Mouse (Mus musculus) layer of hippocampus, adult 2 months (tissue): ENCODE data around the gene Bmt2. TPM values are rescaled to one million over a fixed set of nuclear protein-coding genes. Genes with fewer than 3 reads are reported as not detected.

ENCODE experiments used
- DNase-seq, 2 experiments: peaks; one replicate each; pipeline ENCODE4 v3.0.0; 2022; ENCODE audit warnings: low spot score in 2 of 2
- H3K27ac ChIP-seq: fragments of 200-600 bp; 2 replicates; pipeline ENCODE4 v1.8.1; 2022
- H3K4me3 ChIP-seq: fragments of 200-600 bp; 2 replicates; pipeline ENCODE4 v1.8.1; 2022; ENCODE audit warnings: mild to moderate bottlenecking
- CTCF ChIP-seq: fragments of 200-600 bp; conservative IDR thresholded peaks from 2 replicates; pipeline ENCODE4 v1.8.1; 2022; ENCODE audit warnings: antibody characterized with exemption, mild to moderate bottlenecking, moderate library complexity
- long read RNA-seq, 2 experiments: library from polyadenylated mRNA; stranded (forward); transcript quantifications; one replicate each; pipeline ENCODE4 v2.0.0; 2021; ENCODE audit warnings: borderline mapping rate in 2 of 2
- total RNA-seq, 2 experiments: library from RNA; stranded (reverse); gene quantifications; 2 replicates each; pipeline ENCODE4 v1.2.3; 2021

Gene Bmt2
- total RNA-seq: 10 to 100 TPM; 21.5 to 22.4 TPM
- long read RNA-seq, experiment 1, full-length matches to known transcripts: 13 of 16 reads
- long read RNA-seq, experiment 1, partial matches to known transcripts: 1 of 16 reads
- long read RNA-seq, experiment 1, other reads (novel, unspliced or antisense): 2 of 16 reads
- long read RNA-seq, experiment 2, full-length matches to known transcripts: 19 of 22 reads
- long read RNA-seq, experiment 2, partial matches to known transcripts: 1 of 22 reads
- long read RNA-seq, experiment 2, other reads (novel, unspliced or antisense): 2 of 22 reads

- no peak for TF ChIP-seq CTCF
Measured at GRCm38 (mm10) chr6:13677818-13678282, at the start of gene Bmt2. Gene Bmt2 (minus strand): TSS chr6:13677966.

GRCm38 (mm10) chr6:13722166-13722565, 44.4 kb upstream of the Bmt2 start:
- no peak for DNase-seq
- Histone ChIP-seq H3K4me3 (no peak overlapping the region), H3K27ac (no peak overlapping the region)
- no peak for TF ChIP-seq CTCF

More at GRCm38 (mm10) chr6:13677818-13678282, at the start of gene Bmt2:
- peak within 1 kb of the TSS; percentile 98 for H3K4me3 ChIP-seq
- peak within 1 kb of the TSS; percentile 93 for H3K27ac ChIP-seq
- peak; percentile 99 for DNase-seq

- no peak for TF ChIP-seq CTCF
- H3K4me3 ChIP-seq: no peak overlapping the region
- no peak for DNase-seq
- no peak overlapping the region for H3K27ac ChIP-seq
Measured at GRCm38 (mm10) chr6:13714867-13715266, 37.1 kb upstream of the Bmt2 start.

- Histone ChIP-seq H3K27ac (no peak overlapping the region), H3K4me3 (no peak overlapping the region)
- TF ChIP-seq CTCF: no peak
- no peak for DNase-seq
Measured at GRCm38 (mm10) chr6:13696882-13697281, 19.1 kb upstream of the Bmt2 start.

- no peak for TF ChIP-seq CTCF
- no peak for DNase-seq
- Histone ChIP-seq H3K27ac (no peak overlapping the region), H3K4me3 (no peak overlapping the region)
Measured at GRCm38 (mm10) chr6:13695103-13695845, 17.5 kb upstream of the Bmt2 start.

- Histone ChIP-seq H3K4me3 (no peak overlapping the region), H3K27ac (no peak overlapping the region)
- no peak for TF ChIP-seq CTCF
- no peak for DNase-seq
Measured at GRCm38 (mm10) chr6:13691657-13692294, 14.0 kb upstream of the Bmt2 start.

GRCm38 (mm10) chr6:13690398-13690797, 12.6 kb upstream of the Bmt2 start:
- no peak for TF ChIP-seq CTCF
- DNase-seq: no peak

GRCm38 (mm10) chr6:13683929-13684595, 6.3 kb upstream of the Bmt2 start:
- no peak for TF ChIP-seq CTCF
- no peak for DNase-seq
- Histone ChIP-seq H3K4me3 (no peak overlapping the region), H3K27ac (no peak overlapping the region)

More at GRCm38 (mm10) chr6:13690398-13690797, 12.6 kb upstream of the Bmt2 start:
- no peak overlapping the region for H3K4me3 ChIP-seq
- no peak overlapping the region for H3K27ac ChIP-seq

GRCm38 (mm10) chr6:13678349-13678748, 583 bp upstream of the Bmt2 start:
- Histone ChIP-seq H3K27ac (peak overlapping the region; percentile 84), H3K4me3 (peak overlapping the region; percentile 98)
- no peak for DNase-seq
- TF ChIP-seq CTCF: no peak

- peak; percentile 16 to 29 for DNase-seq
- Histone ChIP-seq H3K27ac (peak overlapping the region; percentile 93), H3K4me3 (peak overlapping the region; percentile 98)
- TF ChIP-seq CTCF: no peak
Measured at GRCm38 (mm10) chr6:13677141-13677761, 515 bp downstream of the Bmt2 start.

- no peak for TF ChIP-seq CTCF
- Histone ChIP-seq H3K4me3 (peak overlapping the region; percentile 98), H3K27ac (no peak overlapping the region)
- DNase-seq: no peak
Measured at GRCm38 (mm10) chr6:13676196-13676595, 1.6 kb downstream of the Bmt2 start.

- no peak for DNase-seq
- Histone ChIP-seq H3K27ac (no peak overlapping the region), H3K4me3 (no peak overlapping the region; the same call in 1 of the 2 replicates)
- no peak for TF ChIP-seq CTCF
Measured at GRCm38 (mm10) chr6:13674600-13675305, 3.0 kb downstream of the Bmt2 start.
